Mouse (Mus musculus) ovary, postnatal 14 days (tissue): ENCODE measurements around the gene Foxk2.

ENCODE experiments used
- DNase-seq: peaks from one replicate; pipeline ENCODE4 v3.0.0; 2022; ENCODE audit warnings: low spot score

Gene Foxk2

GRCm38 (mm10) chr11:121259160-121260100 is at the start of gene Foxk2:
TSS of gene Foxk2 (plus strand) at chr11:121259990.
- DNase-seq: peak; percentile 84

- no peak for DNase-seq
Measured at GRCm38 (mm10) chr11:121216831-121217230, 43.0 kb upstream of the Foxk2 start.

- DNase-seq: no peak
Measured at GRCm38 (mm10) chr11:121219776-121220175, 40.0 kb upstream of the Foxk2 start.

- no peak for DNase-seq
Measured at GRCm38 (mm10) chr11:121220771-121221170, 39.0 kb upstream of the Foxk2 start.

GRCm38 (mm10) chr11:121221321-121222010 is 38.3 kb upstream of the Foxk2 start:
- DNase-seq: no peak

GRCm38 (mm10) chr11:121228129-121229017 is 31.4 kb upstream of the Foxk2 start:
- no peak for DNase-seq

GRCm38 (mm10) chr11:121229018-121229439 is 30.8 kb upstream of the Foxk2 start, which contains the start of gene Cybc1:
TSS of gene Cybc1 (minus strand) at chr11:121229322.
- peak; percentile 45 for DNase-seq

- DNase-seq: no peak
Measured at GRCm38 (mm10) chr11:121231191-121231590, 28.6 kb upstream of the Foxk2 start.

GRCm38 (mm10) chr11:121231628-121232291 is 28.0 kb upstream of the Foxk2 start:
- no peak for DNase-seq

- no peak for DNase-seq
Measured at GRCm38 (mm10) chr11:121232706-121233105, 27.1 kb upstream of the Foxk2 start.

GRCm38 (mm10) chr11:121235475-121236238 is 24.1 kb upstream of the Foxk2 start:
- no peak for DNase-seq

GRCm38 (mm10) chr11:121236564-121237344 is 23.0 kb upstream of the Foxk2 start, which contains the start of gene Narf:
TSS of gene Narf (plus strand) at chr11:121237253.
- peak; percentile 91 for DNase-seq

- no peak for DNase-seq
Measured at GRCm38 (mm10) chr11:121237345-121238128, 22.3 kb upstream of the Foxk2 start.

GRCm38 (mm10) chr11:121239669-121240068 is 20.1 kb upstream of the Foxk2 start:
- no peak for DNase-seq

GRCm38 (mm10) chr11:121250196-121250595 is 9.6 kb upstream of the Foxk2 start:
- DNase-seq: no peak

GRCm38 (mm10) chr11:121260211-121260906 is 569 bp downstream of the Foxk2 start:
- peak; percentile 27 for DNase-seq

GRCm38 (mm10) chr11:121261074-121261473 is 1.3 kb downstream of the Foxk2 start:
- DNase-seq: no peak

- no peak for DNase-seq
Measured at GRCm38 (mm10) chr11:121277516-121277915, 17.7 kb downstream of the Foxk2 start.
